Mouse (Mus musculus): ENCODE results near the gene Snx32. TPM values are rescaled to one million over a fixed set of nuclear protein-coding genes. Genes with fewer than 3 reads are reported as not detected.

Gene Snx32
- polyA plus RNA-seq, 1 experiment, result 176 TPM

- Histone ChIP-seq H3K4me3 (replicated peaks; ENCODE audit: insufficient read depth, low read depth, low read length) (no peak overlapping the region), H3K27ac (ENCODE audit: insufficient read depth, low read length) (no peak overlapping the region), H3K27me3 (ENCODE audit: control insufficient read depth, insufficient read depth, low read length) (no peaks in the 10 kb centered on the region), H3K4me1 (ENCODE audit: control insufficient read depth, insufficient read depth, low read length) (no peaks in the 10 kb centered on the region; the same call in 1 of the 2 replicates)
- no peak for DNase-seq
- TF ChIP-seq CTCF (IDR thresholded peaks at IDR 0.05; ENCODE audit: borderline replicate concordance, insufficient read depth, low read depth, low read length) (no peak), POLR2A (IDR thresholded peaks at IDR 0.05; ENCODE audit: borderline replicate concordance, insufficient read depth, low read length) (no peak)
- WGBS, result 8% methylated on average over 36 of the region's 36 CpGs
Observed at GRCm38 (mm10) chr19:5448354-5449150, 61.8 kb downstream of the Snx32 start.

GRCm38 (mm10) chr19:5447515-5448353 lies 62.6 kb downstream of the Snx32 start, which contains the start of gene Fosl1:
Fosl1 (plus strand) TSS chr19:5447547.
- TF ChIP-seq CTCF (IDR thresholded peaks at IDR 0.05; ENCODE audit: borderline replicate concordance, insufficient read depth, low read depth, low read length) (no peak), POLR2A (IDR thresholded peaks at IDR 0.05; ENCODE audit: borderline replicate concordance, insufficient read depth, low read length) (no peak)
- WGBS, result under 1% methylated on average over 70 of the region's 70 CpGs
- H3K4me1 ChIP-seq (ENCODE audit: control insufficient read depth, insufficient read depth, low read length), result no peaks in the 10 kb centered on the region; the same call in 1 of the 2 replicates
- H3K4me3 ChIP-seq (replicated peaks; ENCODE audit: insufficient read depth, low read depth, low read length), result peak within 1 kb of the TSS; percentile 46
- DNase-seq, result peak; percentile 58 to 66
- no peak within 1 kb of the TSS for H3K27ac ChIP-seq (ENCODE audit: insufficient read depth, low read length)
- no peaks in the 10 kb centered on the region for H3K27me3 ChIP-seq (ENCODE audit: control insufficient read depth, insufficient read depth, low read length)

GRCm38 (mm10) chr19:5445747-5446146 lies 64.6 kb downstream of the Snx32 start:
- Histone ChIP-seq H3K4me1 (ENCODE audit: control insufficient read depth, insufficient read depth, low read length) (no peaks in the 10 kb centered on the region; the same call in 1 of the 2 replicates), H3K4me3 (replicated peaks; ENCODE audit: insufficient read depth, low read depth, low read length) (no peak overlapping the region), H3K27ac (ENCODE audit: insufficient read depth, low read length) (no peak overlapping the region), H3K27me3 (ENCODE audit: control insufficient read depth, insufficient read depth, low read length) (no peaks in the 10 kb centered on the region)
- no peak for DNase-seq
- TF ChIP-seq CTCF (IDR thresholded peaks at IDR 0.05; ENCODE audit: borderline replicate concordance, insufficient read depth, low read depth, low read length), result no peak
- no peak for TF ChIP-seq POLR2A (IDR thresholded peaks at IDR 0.05; ENCODE audit: borderline replicate concordance, insufficient read depth, low read length)
- 93% methylated on average over 5 of the region's 5 CpGs for WGBS

- Histone ChIP-seq H3K27ac (ENCODE audit: insufficient read depth, low read length) (no peak overlapping the region), H3K4me3 (replicated peaks; ENCODE audit: insufficient read depth, low read depth, low read length) (no peak overlapping the region), H3K4me1 (ENCODE audit: control insufficient read depth, insufficient read depth, low read length) (no peaks in the 10 kb centered on the region; the same call in 1 of the 2 replicates), H3K27me3 (ENCODE audit: control insufficient read depth, insufficient read depth, low read length) (no peaks in the 10 kb centered on the region)
- no peak for DNase-seq
- TF ChIP-seq POLR2A (IDR thresholded peaks at IDR 0.05; ENCODE audit: borderline replicate concordance, insufficient read depth, low read length), result no peak
- no peak for TF ChIP-seq CTCF (IDR thresholded peaks at IDR 0.05; ENCODE audit: borderline replicate concordance, insufficient read depth, low read depth, low read length)
- WGBS, result 44% methylated on average over 7 of the region's 7 CpGs
Observed at GRCm38 (mm10) chr19:5444954-5445353, 65.4 kb downstream of the Snx32 start.

- TF ChIP-seq CTCF (IDR thresholded peaks at IDR 0.05; ENCODE audit: borderline replicate concordance, insufficient read depth, low read depth, low read length) (no peak), POLR2A (IDR thresholded peaks at IDR 0.05; ENCODE audit: borderline replicate concordance, insufficient read depth, low read length) (no peak)
- Histone ChIP-seq H3K4me1 (ENCODE audit: control insufficient read depth, insufficient read depth, low read length) (no peaks in the 10 kb centered on the region; the same call in 1 of the 2 replicates), H3K27me3 (ENCODE audit: control insufficient read depth, insufficient read depth, low read length) (no peaks in the 10 kb centered on the region), H3K27ac (ENCODE audit: insufficient read depth, low read length) (no peak overlapping the region), H3K4me3 (replicated peaks; ENCODE audit: insufficient read depth, low read depth, low read length) (no peak overlapping the region)
- WGBS, result 70% methylated on average over 9 of the region's 9 CpGs
- no peak for DNase-seq
Observed at GRCm38 (mm10) chr19:5444371-5444908, 65.9 kb downstream of the Snx32 start.

Other genes starting within 250 kb of the Snx32 start
- gene Pacs1, start 237.4 kb downstream of the Snx32 start, polyA plus RNA-seq (2012; rRNA removed), result 26.7 and 28.0 TPM in 2 replicates
- 175 and 181 TPM in 2 replicates for gene Sf3b2, start 215.1 kb downstream of the Snx32 start, polyA plus RNA-seq (2012; rRNA removed)
- 49.2 and 55.9 TPM in 2 replicates for gene Gal3st3, start 212.2 kb downstream of the Snx32 start, polyA plus RNA-seq (2012; rRNA removed)
- gene Catsper1, start 174.8 kb downstream of the Snx32 start, polyA plus RNA-seq (2012; rRNA removed), result not detected in 2 replicates
- 15.4 and 19.0 TPM in 2 replicates for gene Cst6, start 161.0 kb downstream of the Snx32 start, polyA plus RNA-seq (2012; rRNA removed)
- 28.0 and 30.6 TPM in 2 replicates for gene Eif1ad, start 143.8 kb downstream of the Snx32 start, polyA plus RNA-seq (2012; rRNA removed)
- gene Banf1, start 143.4 kb downstream of the Snx32 start, polyA plus RNA-seq (2012; rRNA removed), result 88.7 and 96.0 TPM in 2 replicates
- gene Sart1, start 121.8 kb downstream of the Snx32 start, polyA plus RNA-seq (2012; rRNA removed), result 77.5 and 86.5 TPM in 2 replicates
- gene Tsga10ip, start 108.0 kb downstream of the Snx32 start, polyA plus RNA-seq (2012; rRNA removed), result 0.21 TPM in 1 of 2 replicates, not detected in the other
- 281 and 309 TPM in 2 replicates for gene Drap1, start 85.6 kb downstream of the Snx32 start, polyA plus RNA-seq (2012; rRNA removed)
- gene AI837181, start 85.4 kb downstream of the Snx32 start, polyA plus RNA-seq (2012; rRNA removed), result 130 and 134 TPM in 2 replicates
- gene Fosl1, start 63.0 kb downstream of the Snx32 start, polyA plus RNA-seq (2012; rRNA removed), result not detected in 2 replicates
- 31.0 and 32.5 TPM in 2 replicates for gene Ccdc85b, start 52.6 kb downstream of the Snx32 start, polyA plus RNA-seq (2012; rRNA removed)
- 140 and 146 TPM in 2 replicates for gene Fibp, start 49.9 kb downstream of the Snx32 start, polyA plus RNA-seq (2012; rRNA removed)
- gene Ctsw, start 42.0 kb downstream of the Snx32 start, polyA plus RNA-seq (2012; rRNA removed), result 1.2 and 1.5 TPM in 2 replicates
- 43.3 and 43.4 TPM in 2 replicates for gene Efemp2, start 36.6 kb downstream of the Snx32 start, polyA plus RNA-seq (2012; rRNA removed)
- gene Mus81, start 22.1 kb downstream of the Snx32 start, polyA plus RNA-seq (2012; rRNA removed), result 94.2 and 115 TPM in 2 replicates
- 1,135 and 1,193 TPM in 2 replicates for gene Cfl1, start 20.1 kb downstream of the Snx32 start, polyA plus RNA-seq (2012; rRNA removed)
- 6.7 and 6.8 TPM in 2 replicates for gene 1700020D05Rik, start 6.8 kb downstream of the Snx32 start, polyA plus RNA-seq (2012; rRNA removed)
- gene Ovol1, start 50.1 kb upstream of the Snx32 start, polyA plus RNA-seq (2012; rRNA removed), result 0.05 TPM in 1 of 2 replicates, not detected in the other
- gene Ap5b1, start 57.5 kb upstream of the Snx32 start, polyA plus RNA-seq (2012; rRNA removed), result 5.1 and 5.6 TPM in 2 replicates
- 79.1 and 83.5 TPM in 2 replicates for gene Rnaseh2c, start 91.3 kb upstream of the Snx32 start, polyA plus RNA-seq (2012; rRNA removed)
- gene Kat5, start 99.7 kb upstream of the Snx32 start, polyA plus RNA-seq (2012; rRNA removed), result 139 and 143 TPM in 2 replicates
- 39.0 and 40.3 TPM in 2 replicates for gene Rela, start 126.9 kb upstream of the Snx32 start, polyA plus RNA-seq (2012; rRNA removed)
- gene Sipa1, start 153.2 kb upstream of the Snx32 start, polyA plus RNA-seq (2012; rRNA removed), result 12.4 and 14.8 TPM in 2 replicates
- gene Map3k11, start 178.2 kb upstream of the Snx32 start, polyA plus RNA-seq (2012; rRNA removed), result 28.6 and 29.7 TPM in 2 replicates
- 65.0 and 65.1 TPM in 2 replicates for gene Pcnx3, start 178.4 kb upstream of the Snx32 start, polyA plus RNA-seq (2012; rRNA removed)
- gene Kcnk7, start 193.8 kb upstream of the Snx32 start, polyA plus RNA-seq (2012; rRNA removed), result 0.13 and 0.24 TPM in 2 replicates
- gene Ehbp1l1, start 215.8 kb upstream of the Snx32 start, polyA plus RNA-seq (2012; rRNA removed), result 11.7 and 13.1 TPM in 2 replicates
- gene Fam89b, start 219.1 kb upstream of the Snx32 start, polyA plus RNA-seq (2012; rRNA removed), result 65.2 and 65.9 TPM in 2 replicates
- gene Ltbp3, start 230.4 kb upstream of the Snx32 start, polyA plus RNA-seq (2012; rRNA removed), result 165 and 175 TPM in 2 replicates

Measured in cerebellum, adult 2 months (tissue).